Mouse (Mus musculus): ENCODE measurements around the gene Gm49366. TPM values are rescaled to one million over a fixed set of nuclear protein-coding genes. Genes with fewer than 3 reads are reported as not detected.

Gm49366 gene
- polyA plus RNA-seq (2012; rRNA removed; ENCODE audit: low replicate concordance), result not detected in 2 replicates

DNA sequence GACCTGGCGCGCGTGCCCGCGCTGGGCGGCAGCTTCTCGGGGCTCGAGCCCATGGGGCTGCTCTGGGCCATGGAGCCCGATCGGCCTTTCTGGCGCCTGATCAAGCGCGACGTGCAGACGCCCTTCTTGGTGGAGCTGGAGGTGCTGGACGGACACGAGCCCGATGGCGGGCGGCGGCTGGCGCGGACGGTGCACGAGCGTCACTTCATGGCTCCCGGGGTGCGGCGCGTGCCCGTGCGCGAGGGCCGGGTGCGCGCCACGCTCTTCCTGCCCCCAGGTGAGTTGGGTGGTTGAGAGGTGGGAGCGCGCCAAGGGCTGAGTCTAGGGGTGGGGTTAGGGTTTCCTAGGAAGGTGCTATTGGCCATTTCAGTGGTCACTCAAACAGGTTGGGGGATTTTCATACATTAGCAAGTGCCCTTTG lies at the start of gene Gm49366:
TSS of gene Gm49366 (plus strand) at position 245 of the 421 bp plus-strand sequence.

DNA sequence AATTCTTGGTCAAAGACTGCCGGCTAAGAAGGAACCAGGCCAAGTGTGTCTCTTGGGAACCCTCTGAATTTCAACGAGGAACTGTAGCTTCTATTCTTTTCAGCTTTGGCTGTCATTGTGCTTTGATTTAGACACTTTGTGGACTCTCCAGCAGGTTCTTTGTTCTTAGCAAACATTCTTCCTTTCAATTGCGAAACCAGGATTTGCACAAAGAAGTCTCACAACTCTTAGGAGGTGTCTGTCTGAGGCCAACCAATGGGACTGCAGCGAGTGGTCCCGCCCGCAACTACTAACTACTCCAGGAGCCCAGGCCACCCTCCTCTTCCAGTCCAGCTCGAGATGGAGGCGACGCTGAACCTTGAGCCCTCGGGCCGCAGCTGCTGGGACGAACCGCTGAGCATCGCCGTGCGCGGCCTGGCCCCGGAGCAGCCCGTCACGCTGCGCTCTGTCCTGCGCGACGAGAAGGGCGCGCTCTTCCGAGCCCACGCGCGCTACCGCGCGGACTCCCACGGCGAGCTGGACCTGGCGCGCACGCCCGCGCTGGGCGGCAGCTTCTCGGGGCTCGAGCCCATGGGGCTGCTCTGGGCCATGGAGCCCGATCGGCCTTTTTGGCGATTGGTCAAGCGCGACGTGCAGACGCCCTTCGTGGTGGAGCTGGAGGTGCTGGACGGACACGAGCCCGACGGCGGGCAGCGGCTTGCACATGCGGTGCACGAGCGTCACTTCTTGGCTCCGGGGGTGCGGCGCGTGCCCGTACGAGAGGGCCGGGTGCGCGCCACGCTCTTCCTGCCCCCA lies 29.4 kb upstream of the Gm49366 start, which contains the start of gene Acot1:
TSS of gene Acot1 (plus strand) at position 320 of the 795 bp plus-strand sequence.

DNA sequence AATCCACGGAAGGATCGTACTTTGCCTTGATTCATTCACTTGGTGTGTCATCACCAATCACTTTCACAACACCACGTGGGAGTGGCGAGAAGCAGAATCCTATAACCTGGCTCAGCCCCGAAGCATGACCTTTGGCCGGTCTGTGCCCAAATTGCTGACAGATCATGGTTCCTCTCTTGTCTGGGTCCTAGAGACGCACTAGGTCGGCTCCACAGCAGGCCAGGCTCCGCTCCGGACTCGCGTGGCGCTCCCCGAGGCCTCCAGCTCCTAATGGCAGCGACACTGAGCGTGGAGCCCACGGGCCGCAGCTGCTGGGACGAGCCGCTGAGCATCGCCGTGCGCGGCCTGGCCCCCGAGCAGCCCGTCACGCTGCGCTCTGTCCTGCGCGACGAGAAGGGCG lies 494 bp upstream of the Gm49366 start, which contains the start of gene Acot4:
TSS of gene Acot4 (plus strand) at position 139 of the 400 bp plus-strand sequence.

DNA sequence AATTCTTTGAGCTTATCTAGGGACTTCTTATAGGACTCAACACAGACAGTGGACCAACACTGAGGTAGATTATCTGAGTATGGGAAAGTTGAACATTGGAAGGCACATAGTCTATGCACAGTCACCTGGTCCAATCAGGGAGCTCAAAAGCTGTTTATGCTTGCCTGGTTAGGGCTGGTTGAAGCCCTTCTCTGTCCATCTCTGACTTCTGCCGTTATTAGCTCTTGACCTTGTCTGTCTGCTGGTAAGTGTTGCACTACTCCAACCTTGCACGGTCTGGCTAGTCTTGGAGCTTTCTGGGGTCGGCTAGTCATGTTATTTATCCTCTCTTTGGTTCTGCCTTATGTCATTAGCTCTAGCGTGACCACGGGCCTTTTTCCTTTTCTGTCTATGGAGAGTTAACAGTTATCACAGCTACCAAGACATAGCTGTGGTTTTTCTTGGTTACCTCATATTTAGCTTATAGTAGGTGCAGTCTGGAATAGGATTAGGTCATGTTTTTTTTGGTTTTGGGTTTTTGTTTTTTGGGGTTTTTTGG lies 13.3 kb downstream of the Gm49366 start, which contains the start of gene Acot3:
TSS of gene Acot3 (plus strand) at position 208 of the 538 bp plus-strand sequence.

DNA sequence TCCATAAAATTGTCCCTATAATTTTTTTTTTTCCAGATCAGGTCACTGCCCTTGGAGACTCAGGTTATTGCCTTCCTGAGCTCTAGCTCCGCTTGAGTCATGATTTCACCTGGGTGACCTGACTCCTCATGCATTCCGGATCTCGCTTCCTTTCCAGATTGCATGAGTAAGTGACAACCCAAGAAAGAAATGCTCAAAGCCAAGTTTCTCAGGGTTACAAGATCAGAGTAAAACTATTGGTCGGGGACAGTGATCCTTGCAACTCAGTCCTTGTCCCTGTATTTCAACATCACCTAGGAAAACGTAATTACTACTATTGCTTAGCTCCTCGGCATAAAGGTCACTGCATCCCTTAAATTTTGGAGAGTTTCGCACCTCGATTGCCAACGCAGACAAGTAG lies 30.3 kb downstream of the Gm49366 start, which contains the start of gene Acot5:
TSS of gene Acot5 (plus strand) at position 340 of the 400 bp plus-strand sequence.

DNA sequence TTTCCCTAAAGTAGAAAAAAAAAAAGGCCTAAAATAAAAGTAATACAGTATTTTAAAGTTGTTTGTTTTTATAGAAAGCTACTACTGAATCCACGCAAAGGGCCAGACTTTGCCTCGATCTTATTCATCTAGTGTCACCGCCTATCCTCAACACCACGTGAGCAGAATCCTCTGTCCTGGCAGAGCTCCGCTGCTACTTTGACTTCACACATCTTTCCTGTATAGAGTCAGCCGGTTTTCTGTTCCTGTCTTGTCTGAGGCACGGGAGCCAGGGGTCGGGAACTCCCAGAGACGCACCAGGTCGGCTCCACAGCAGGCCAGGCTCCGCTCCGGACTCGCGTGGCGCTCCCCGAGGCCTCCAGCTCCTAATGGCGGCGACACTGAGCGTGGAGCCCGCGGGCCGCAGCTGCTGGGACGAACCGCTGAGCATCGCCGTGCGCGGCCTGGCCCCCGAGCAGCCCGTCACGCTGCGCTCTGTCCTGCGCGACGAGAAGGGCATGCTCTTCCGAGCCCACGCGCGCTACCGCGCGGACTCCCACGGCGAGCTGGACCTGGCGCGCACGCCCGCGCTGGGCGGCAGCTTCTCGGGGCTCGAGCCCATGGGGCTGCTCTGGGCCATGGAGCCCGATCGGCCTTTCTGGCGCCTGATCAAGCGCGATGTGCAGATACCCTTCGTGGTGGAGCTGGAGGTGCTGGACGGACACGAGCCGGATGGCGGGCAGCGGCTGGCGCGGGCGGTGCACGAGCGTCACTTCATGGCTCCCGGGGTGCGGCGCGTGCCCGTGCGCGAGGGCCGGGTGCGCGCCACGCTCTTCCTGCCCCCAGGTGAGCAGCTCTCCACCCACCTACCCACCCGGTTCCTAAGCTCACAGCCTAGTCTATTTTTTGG lies 62.1 kb downstream of the Gm49366 start, which contains the start of gene Acot6:
TSS of gene Acot6 (plus strand) at position 51 of the 889 bp plus-strand sequence.

Other genes with a start within 250 kb of the Gm49366 start
- 53.2 and 55.1 TPM in 2 replicates for gene Numb, start 117.0 kb upstream of the Gm49366 start, polyA plus RNA-seq (2012; rRNA removed; ENCODE audit: low replicate concordance)
- gene Riox1, start 88.3 kb upstream of the Gm49366 start, polyA plus RNA-seq (2012; rRNA removed; ENCODE audit: low replicate concordance), result 3.5 and 13.8 TPM in 2 replicates
- gene Heatr4, start 54.1 kb upstream of the Gm49366 start, polyA plus RNA-seq (2012; rRNA removed; ENCODE audit: low replicate concordance), result not detected in 2 replicates
- 20.8 and 22.5 TPM in 2 replicates for gene Acot2, start 51.1 kb upstream of the Gm49366 start, polyA plus RNA-seq (2012; rRNA removed; ENCODE audit: low replicate concordance)
- 0.85 and 18.0 TPM in 2 replicates for gene Acot1, start 29.4 kb upstream of the Gm49366 start, polyA plus RNA-seq (2012; rRNA removed; ENCODE audit: low replicate concordance)
- 1.8 and 3.2 TPM in 2 replicates for gene Acot4, start 556 bp upstream of the Gm49366 start, polyA plus RNA-seq (2012; rRNA removed; ENCODE audit: low replicate concordance)
- not detected in 2 replicates for gene Acot3, start 13.2 kb downstream of the Gm49366 start, polyA plus RNA-seq (2012; rRNA removed; ENCODE audit: low replicate concordance)
- 0.08 TPM in 1 of 2 replicates, not detected in the other for gene Acot5, start 30.4 kb downstream of the Gm49366 start, polyA plus RNA-seq (2012; rRNA removed; ENCODE audit: low replicate concordance)
- 2.9 and 6.7 TPM in 2 replicates for gene Acot6, start 61.7 kb downstream of the Gm49366 start, polyA plus RNA-seq (2012; rRNA removed; ENCODE audit: low replicate concordance)
- 2.8 and 6.8 TPM in 2 replicates for gene Dnal1, start 75.4 kb downstream of the Gm49366 start, polyA plus RNA-seq (2012; rRNA removed; ENCODE audit: low replicate concordance)
- 0.11 and 0.12 TPM in 2 replicates for gene Pnma1, start 109.6 kb downstream of the Gm49366 start, polyA plus RNA-seq (2012; rRNA removed; ENCODE audit: low replicate concordance)
- 13.8 and 20.7 TPM in 2 replicates for gene Elmsan1, start 179.9 kb downstream of the Gm49366 start, polyA plus RNA-seq (2012; rRNA removed; ENCODE audit: low replicate concordance)
- 21.2 and 34.9 TPM in 2 replicates for gene Ptgr2, start 246.3 kb downstream of the Gm49366 start, polyA plus RNA-seq (2012; rRNA removed; ENCODE audit: low replicate concordance)